Mouse (Mus musculus): ENCODE data around the gene Tmem91.
"Not testable (repeated sequence)": the region's sequence is repeated elsewhere in the genome, so short reads cannot be mapped to it uniquely, and the experiment has no call there.

Tmem91 gene

GRCm38 (mm10) chr7:25674719-25675300, at the start of gene Tmem91:
Gene Tmem91, minus strand, starts transcription at chr7:25675166.
- DNase-seq (ENCODE audit: low spot score in 2 of 2), result no peak

GRCm38 (mm10) chr7:25721776-25722175, 46.8 kb upstream of the Tmem91 start:
- DNase-seq (ENCODE audit: low spot score in 2 of 2), result not testable (repeated sequence)

- no peak for DNase-seq (ENCODE audit: low spot score in 2 of 2)
Measured at GRCm38 (mm10) chr7:25720760-25721159, 45.8 kb upstream of the Tmem91 start.

GRCm38 (mm10) chr7:25719761-25720610, 45.0 kb upstream of the Tmem91 start:
- DNase-seq (ENCODE audit: low spot score in 2 of 2), result peak in 1 of 2 experiments; percentile 84

GRCm38 (mm10) chr7:25718788-25719417, 43.9 kb upstream of the Tmem91 start, which contains the start of gene Ccdc97:
Gene Ccdc97, minus strand, starts transcription at chr7:25719088.
- peak; percentile 90 to 96 for DNase-seq (ENCODE audit: low spot score in 2 of 2)

GRCm38 (mm10) chr7:25717478-25717877, 42.5 kb upstream of the Tmem91 start:
- no peak for DNase-seq (ENCODE audit: low spot score in 2 of 2)

GRCm38 (mm10) chr7:25715731-25716271, 40.8 kb upstream of the Tmem91 start:
- DNase-seq (ENCODE audit: low spot score in 2 of 2), result no peak

GRCm38 (mm10) chr7:25714581-25714980, 39.6 kb upstream of the Tmem91 start:
- no peak for DNase-seq (ENCODE audit: low spot score in 2 of 2)

- DNase-seq (ENCODE audit: low spot score in 2 of 2), result no peak
Measured at GRCm38 (mm10) chr7:25712801-25713200, 37.8 kb upstream of the Tmem91 start.

- peak in 1 of 2 experiments; percentile 51 for DNase-seq (ENCODE audit: low spot score in 2 of 2)
Measured at GRCm38 (mm10) chr7:25711731-25712197, 36.8 kb upstream of the Tmem91 start.

GRCm38 (mm10) chr7:25711165-25711564, 36.2 kb upstream of the Tmem91 start:
- DNase-seq (ENCODE audit: low spot score in 2 of 2), result no peak

GRCm38 (mm10) chr7:25710519-25711130, 35.7 kb upstream of the Tmem91 start:
- peak in 1 of 2 experiments; percentile 66 for DNase-seq (ENCODE audit: low spot score in 2 of 2)

- peak in 1 of 2 experiments; percentile 41 for DNase-seq (ENCODE audit: low spot score in 2 of 2)
Measured at GRCm38 (mm10) chr7:25709961-25710360, 35.0 kb upstream of the Tmem91 start.

- DNase-seq (ENCODE audit: low spot score in 2 of 2), result no peak
Measured at GRCm38 (mm10) chr7:25707581-25708292, 32.8 kb upstream of the Tmem91 start.

GRCm38 (mm10) chr7:25706578-25707170, 31.7 kb upstream of the Tmem91 start:
- no peak for DNase-seq (ENCODE audit: low spot score in 2 of 2)

- peak in 1 of 2 experiments; percentile 69 for DNase-seq (ENCODE audit: low spot score in 2 of 2)
Measured at GRCm38 (mm10) chr7:25705801-25706251, 30.9 kb upstream of the Tmem91 start.

- no peak for DNase-seq (ENCODE audit: low spot score in 2 of 2)
Measured at GRCm38 (mm10) chr7:25704716-25705364, 29.9 kb upstream of the Tmem91 start.

GRCm38 (mm10) chr7:25703793-25704494, 29.0 kb upstream of the Tmem91 start:
- DNase-seq (ENCODE audit: low spot score in 2 of 2), result no peak

GRCm38 (mm10) chr7:25702350-25702749, 27.4 kb upstream of the Tmem91 start:
- no peak for DNase-seq (ENCODE audit: low spot score in 2 of 2)

All from left cerebral cortex, adult 9 months (tissue).